Mouse (Mus musculus) embryo, embryonic 11.5 days (tissue): ENCODE data around the gene Lce3d.

Source experiments
- DNase-seq: peaks from one replicate; pipeline ENCODE4 v3.0.0-alpha.2; 2012; ENCODE audit warnings: low read depth, low spot score

The Lce3d gene

GRCm38 (mm10) chr3:92957090-92957489, at the start of gene Lce3d:
Gene Lce3d, plus strand, starts transcription at chr3:92957390.
- no peak for DNase-seq

- peak; percentile 32 for DNase-seq
Measured at GRCm38 (mm10) chr3:92907571-92907970, 49.6 kb upstream of the Lce3d start.

GRCm38 (mm10) chr3:92920364-92920763, 36.8 kb upstream of the Lce3d start:
- DNase-seq = peak; percentile 20

GRCm38 (mm10) chr3:92926130-92926529, 31.1 kb upstream of the Lce3d start, which contains the start of gene Lce3a:
Gene Lce3a, minus strand, starts transcription at chr3:92926230.
- DNase-seq = no peak

- no peak for DNase-seq
Measured at GRCm38 (mm10) chr3:92932679-92933078, 24.5 kb upstream of the Lce3d start, which contains the start of gene Lce3b. Gene Lce3b, plus strand, starts transcription at chr3:92932979.

- no peak for DNase-seq
Measured at GRCm38 (mm10) chr3:92944186-92944585, 13.0 kb upstream of the Lce3d start, which contains the start of gene Lce3c. Gene Lce3c, plus strand, starts transcription at chr3:92944486.

- no peak for DNase-seq
Measured at GRCm38 (mm10) chr3:92966761-92967160, 9.6 kb downstream of the Lce3d start, which contains the start of gene Lce3e. Gene Lce3e, plus strand, starts transcription at chr3:92967061.

- no peak for DNase-seq
Measured at GRCm38 (mm10) chr3:92978484-92978883, 21.3 kb downstream of the Lce3d start.

- no peak for DNase-seq
Measured at GRCm38 (mm10) chr3:92991926-92992325, 34.7 kb downstream of the Lce3d start, which contains the start of gene Lce3f. Gene Lce3f, plus strand, starts transcription at chr3:92992226.

GRCm38 (mm10) chr3:92998691-92999090, 41.5 kb downstream of the Lce3d start:
- DNase-seq = peak; percentile 53

- no peak for DNase-seq
Measured at GRCm38 (mm10) chr3:93000621-93001020, 43.4 kb downstream of the Lce3d start.

- no peak for DNase-seq
Measured at GRCm38 (mm10) chr3:93002843-93003242, 45.7 kb downstream of the Lce3d start.
